In genomic region chr2:154936536-154937155, GRCm38 (mm10) we compare ENCODE assay signal across 25 mouse cellular contexts.
"Had no signal": no experiment of that assay in that cellular context is flagged by ENCODE, and none has a peak within 500 bp of the region (broad histone marks: within the 10 kb centered on the region; RNA-seq: fewer than 3 reads in every experiment).

No protein-coding gene starts in this region.

- ATAC-seq: liver, embryonic 12.5 days; midbrain, embryonic 15.5 days had no signal

- H3K27ac ChIP-seq: layer of hippocampus, adult 2 months; limb, embryonic 13.5 days; liver, embryonic 12.5 days; liver, embryonic 15.5 days; lung, embryonic 15.5 days; midbrain, embryonic 12.5 days; midbrain, embryonic 15.5 days; neural tube, embryonic 12.5 days; neural tube, embryonic 15.5 days; stomach, postnatal 0 days had no signal

- H3K4me2 ChIP-seq: limb, embryonic 13.5 days; liver, embryonic 12.5 days; liver, embryonic 15.5 days; lung, embryonic 15.5 days; midbrain, embryonic 12.5 days; midbrain, embryonic 15.5 days; neural tube, embryonic 12.5 days; neural tube, embryonic 15.5 days had no signal

- DNase-seq: kidney, adult 9 months; kidney, postnatal 14 days; layer of hippocampus, postnatal 36 days; liver; lung, adult 18-20 months; lung, postnatal 10 days; lung, postnatal 36 days; right cerebral cortex, adult 18-20 months; right cerebral cortex, postnatal 14 days; right cerebral cortex, postnatal 4 days; thymus, adult 2 months; thymus, postnatal 14 days; thymus, postnatal 4 days had no signal

- H3K27me3 ChIP-seq: lung, embryonic 15.5 days; midbrain, embryonic 12.5 days; midbrain, embryonic 15.5 days; neural tube, embryonic 12.5 days had no signal

- H3K36me3 ChIP-seq: limb, embryonic 10.5 days; limb, embryonic 13.5 days; liver, embryonic 12.5 days; liver, embryonic 15.5 days; lung, embryonic 15.5 days; midbrain, embryonic 12.5 days; midbrain, embryonic 15.5 days; neural tube, embryonic 12.5 days; neural tube, embryonic 15.5 days had no signal

- H3K9ac ChIP-seq: limb, embryonic 13.5 days; liver, embryonic 12.5 days; liver, embryonic 15.5 days; lung, embryonic 15.5 days; midbrain, embryonic 12.5 days; midbrain, embryonic 15.5 days; neural tube, embryonic 12.5 days; neural tube, embryonic 15.5 days had no signal

- H3K4me3 ChIP-seq: layer of hippocampus, adult 2 months; limb, embryonic 10.5 days; limb, embryonic 13.5 days; liver, embryonic 12.5 days; liver, embryonic 15.5 days; lung, embryonic 15.5 days; megakaryocyte, embryonic 14.5 days; midbrain, embryonic 12.5 days; midbrain, embryonic 15.5 days; neural tube, embryonic 12.5 days; neural tube, embryonic 15.5 days had no signal

- H3K4me1 ChIP-seq: liver, embryonic 12.5 days; liver, embryonic 15.5 days; lung, embryonic 15.5 days; midbrain, embryonic 15.5 days; neural tube, embryonic 12.5 days; neural tube, embryonic 15.5 days had no signal

- H3K9me3 ChIP-seq: limb, embryonic 10.5 days; limb, embryonic 13.5 days; liver, embryonic 12.5 days; liver, embryonic 15.5 days; lung, embryonic 15.5 days; midbrain, embryonic 12.5 days; midbrain, embryonic 15.5 days; neural tube, embryonic 12.5 days; neural tube, embryonic 15.5 days had no signal
